Mouse (Mus musculus) kidney, adult 11 months (tissue): Measurements from ENCODE around the gene Coa3.

Experiments used
- DNase-seq: peaks from one replicate; pipeline ENCODE4 v3.0.0; 2022

The Coa3 gene

DNA sequence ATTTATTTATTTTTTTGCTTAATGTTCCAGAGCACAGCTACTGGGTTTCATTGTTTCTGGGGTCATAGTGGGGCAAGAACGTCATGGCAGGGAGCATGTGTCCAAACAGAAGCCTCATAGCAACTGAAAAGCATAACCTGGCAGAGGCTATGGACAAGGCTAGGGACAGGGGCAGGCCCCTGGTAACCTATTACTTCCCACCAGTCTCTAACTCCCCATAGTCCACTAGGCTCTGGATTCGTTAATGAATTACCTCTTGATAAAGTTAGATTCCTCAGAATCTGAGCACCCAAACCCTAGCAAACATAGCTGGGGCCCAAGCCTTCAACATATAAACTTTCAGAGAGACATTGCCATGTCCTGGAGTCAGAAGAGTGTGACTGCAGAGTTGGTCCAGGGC lies 27.9 kb downstream of the Coa3 start:
- peak; percentile 65 for DNase-seq

DNA sequence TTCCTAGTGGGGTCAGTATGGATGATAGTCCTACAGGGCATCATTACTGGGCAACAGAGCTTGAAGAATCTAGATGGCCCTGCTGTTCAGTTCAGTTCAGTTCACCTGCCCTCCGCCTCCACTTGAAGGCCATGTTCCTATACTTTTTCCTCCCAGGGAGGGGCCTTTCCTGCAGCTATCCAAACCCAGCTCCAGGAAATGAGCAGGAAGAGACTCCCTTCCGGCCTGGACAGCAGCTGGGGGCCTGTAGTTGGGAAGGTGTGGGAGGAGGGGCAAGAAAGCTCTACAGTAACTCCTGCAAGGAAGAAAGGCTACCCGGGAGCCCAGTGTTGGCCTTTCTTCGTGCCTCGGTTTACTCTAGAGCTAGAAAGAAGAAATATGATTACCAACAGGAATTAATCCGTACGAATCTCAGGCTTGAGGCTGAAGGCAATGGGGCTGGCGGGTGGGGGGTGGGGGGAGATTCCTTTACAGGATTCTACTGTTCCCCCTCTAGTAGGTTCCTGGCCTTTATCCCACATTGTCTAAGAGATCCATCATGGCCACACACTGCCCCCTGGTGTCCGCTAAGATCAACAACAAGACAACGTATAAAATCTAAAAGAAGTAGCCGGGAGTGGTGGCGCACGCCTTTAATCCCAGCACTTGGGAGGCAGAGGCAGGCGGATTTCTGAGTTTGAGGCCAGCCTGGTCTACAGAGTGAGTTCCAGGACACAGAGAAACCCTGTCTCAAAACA lies 30.5 kb downstream of the Coa3 start:
- peak; percentile 70 for DNase-seq

DNA sequence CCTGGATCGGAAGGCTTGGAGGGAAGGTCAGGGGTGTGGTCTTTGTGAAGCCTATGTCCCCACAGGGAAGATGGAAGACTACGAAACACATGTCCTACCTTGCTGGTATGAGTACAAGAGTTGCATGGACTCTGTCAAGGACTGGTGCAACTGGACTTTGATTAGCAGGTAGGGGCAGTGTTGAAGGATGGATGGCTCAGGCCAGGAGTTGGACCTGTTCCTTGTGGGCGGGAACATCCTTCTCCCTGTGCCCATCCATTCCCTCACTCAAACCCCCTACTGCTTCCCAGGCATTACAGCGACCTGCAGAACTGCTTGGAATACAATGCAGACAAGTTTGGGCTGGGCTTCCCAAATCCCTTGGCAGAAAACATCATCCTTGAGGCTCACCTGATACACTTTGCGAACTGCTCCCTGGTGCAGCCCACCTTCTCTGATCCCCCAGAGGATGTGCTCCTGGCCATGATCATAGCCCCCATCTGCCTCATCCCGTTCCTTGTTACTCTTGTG lies 31.3 kb downstream of the Coa3 start:
- DNase-seq: peak; percentile 70

DNA sequence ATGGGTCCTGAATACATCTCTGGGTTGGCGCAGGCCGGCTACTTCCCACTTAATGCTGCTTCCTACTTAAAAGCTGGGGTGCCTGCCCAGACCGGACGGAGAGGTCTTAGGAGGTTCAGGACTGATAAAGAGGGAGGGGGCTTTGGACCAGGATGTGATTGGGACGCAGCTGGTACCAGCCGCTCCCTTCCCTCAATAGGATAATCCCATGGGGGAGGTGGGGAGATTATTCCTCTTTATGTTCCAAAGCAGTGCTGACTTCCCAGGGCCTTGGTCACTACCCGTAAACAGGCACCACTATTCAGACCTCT lies 32.3 kb downstream of the Coa3 start:
- no peak for DNase-seq

DNA sequence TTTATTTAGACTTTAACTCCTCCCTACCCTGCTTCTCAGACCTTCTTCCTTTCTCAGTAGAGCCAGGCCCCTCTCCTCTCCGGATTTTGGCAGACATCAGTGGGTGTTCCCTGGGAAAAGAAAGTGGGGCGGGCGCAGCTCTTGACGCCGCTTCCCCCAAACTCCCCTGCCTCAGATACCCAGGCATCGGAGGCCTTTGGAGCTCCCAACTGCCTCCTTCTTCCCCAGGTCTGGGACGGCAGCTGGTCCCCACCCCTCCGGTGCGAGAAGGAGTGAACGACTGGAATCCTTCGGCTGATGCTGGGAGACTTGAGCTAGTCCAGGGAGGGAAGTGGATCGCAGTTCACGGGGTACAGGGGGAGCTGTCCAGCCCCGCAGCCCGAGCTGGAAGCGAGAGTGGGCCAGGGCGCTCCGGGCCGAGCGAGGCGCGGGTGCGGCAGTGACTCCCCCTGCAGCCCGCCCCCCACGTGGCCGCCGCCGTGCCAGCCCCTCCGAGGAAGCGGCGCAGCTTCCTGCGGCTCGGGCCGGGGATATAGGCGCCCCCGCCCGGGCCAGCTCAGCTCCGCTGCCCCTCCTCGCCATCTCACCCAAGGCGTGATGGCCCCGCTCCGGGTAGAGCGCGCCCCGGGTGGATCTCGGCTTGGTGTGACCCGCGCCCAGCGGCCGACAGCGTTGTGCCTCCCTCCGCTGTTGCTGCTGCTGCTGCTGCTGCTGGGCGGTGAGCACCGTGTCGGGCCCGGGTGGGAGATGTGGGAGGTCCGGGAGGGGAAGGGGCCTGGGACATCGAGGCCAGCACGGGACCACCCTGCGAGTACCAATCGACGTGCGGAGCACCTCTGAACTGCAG lies 32.8 kb downstream of the Coa3 start, which contains the start of gene Ramp2:
TSS of gene Ramp2 (plus strand) at position 174 of the 847 bp plus-strand sequence.
- DNase-seq: no peak

- DNase-seq: no peak
Observed at GRCm38 (mm10) chr11:101245071-101245470, 33.8 kb downstream of the Coa3 start.

GRCm38 (mm10) chr11:101238071-101238647 lies 40.8 kb downstream of the Coa3 start:
- DNase-seq: no peak

- DNase-seq: no peak
Observed at GRCm38 (mm10) chr11:101236782-101237181, 42.1 kb downstream of the Coa3 start.

- no peak for DNase-seq
Observed at GRCm38 (mm10) chr11:101235429-101235828, 43.5 kb downstream of the Coa3 start.

DNA sequence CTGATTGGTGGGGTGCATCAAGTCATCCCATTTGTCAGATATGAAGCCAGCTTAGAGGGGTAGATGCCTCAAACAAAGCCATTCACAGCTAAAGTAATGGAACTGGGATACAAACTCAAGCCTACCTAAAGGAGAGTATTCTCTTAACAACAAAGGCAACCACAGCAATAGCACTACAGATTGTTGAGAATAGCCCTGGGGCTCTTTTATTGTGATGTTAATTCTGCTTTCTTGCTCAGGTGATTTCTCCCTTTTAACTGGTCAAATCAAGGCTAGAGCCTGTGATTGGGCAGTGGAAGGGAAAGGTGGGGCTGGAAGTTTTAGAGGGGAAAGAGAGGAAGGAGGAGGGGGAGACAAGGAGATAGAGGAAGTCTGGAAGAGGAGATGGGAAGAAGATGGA lies 44.8 kb downstream of the Coa3 start:
- no peak for DNase-seq

- DNase-seq: no peak
Observed at GRCm38 (mm10) chr11:101233240-101233639, 45.7 kb downstream of the Coa3 start.

DNA sequence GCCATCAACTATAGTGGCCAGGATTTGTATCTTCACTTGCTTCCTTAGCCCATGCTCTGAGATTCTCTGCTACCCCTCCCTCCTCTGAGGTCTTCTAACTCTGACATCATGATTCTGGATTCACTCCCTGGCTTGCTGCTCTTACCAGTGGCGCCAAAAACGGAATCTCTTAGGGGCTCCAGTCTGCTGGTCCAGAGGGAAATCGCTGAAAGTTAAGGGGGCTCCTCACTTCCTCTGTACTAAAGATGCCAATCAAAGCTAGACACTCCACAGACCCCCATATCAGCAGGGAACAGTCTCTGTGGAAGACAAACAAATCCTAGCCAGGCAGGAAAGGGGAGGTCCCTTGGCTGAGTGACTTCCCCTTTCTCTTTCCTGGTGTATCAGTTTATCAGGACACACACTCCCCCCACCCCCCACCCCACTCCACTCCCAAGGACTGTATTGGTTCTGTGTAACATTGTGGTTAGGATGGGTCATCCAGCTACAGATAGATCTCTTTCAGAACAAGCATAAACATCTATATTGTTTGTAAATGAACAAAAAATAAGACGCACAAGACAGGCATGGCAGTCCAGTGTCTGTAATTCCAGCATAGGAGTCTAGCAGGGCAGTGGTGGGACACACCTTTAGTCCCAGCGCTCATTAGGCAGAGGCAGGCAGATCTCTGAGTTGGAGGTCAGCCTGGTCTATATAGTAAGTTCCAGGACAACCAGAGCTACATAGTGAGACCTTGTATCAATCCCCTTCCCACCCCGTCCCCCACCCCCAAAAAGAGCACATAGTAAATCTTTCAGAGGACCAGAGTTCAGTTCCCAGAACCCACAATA lies 46.7 kb downstream of the Coa3 start:
- DNase-seq: no peak

- DNase-seq: peak; percentile 79
Observed at GRCm38 (mm10) chr11:101230991-101231871, 47.7 kb downstream of the Coa3 start.

- no peak for DNase-seq
Observed at GRCm38 (mm10) chr11:101230526-101230925, 48.4 kb downstream of the Coa3 start.

DNA sequence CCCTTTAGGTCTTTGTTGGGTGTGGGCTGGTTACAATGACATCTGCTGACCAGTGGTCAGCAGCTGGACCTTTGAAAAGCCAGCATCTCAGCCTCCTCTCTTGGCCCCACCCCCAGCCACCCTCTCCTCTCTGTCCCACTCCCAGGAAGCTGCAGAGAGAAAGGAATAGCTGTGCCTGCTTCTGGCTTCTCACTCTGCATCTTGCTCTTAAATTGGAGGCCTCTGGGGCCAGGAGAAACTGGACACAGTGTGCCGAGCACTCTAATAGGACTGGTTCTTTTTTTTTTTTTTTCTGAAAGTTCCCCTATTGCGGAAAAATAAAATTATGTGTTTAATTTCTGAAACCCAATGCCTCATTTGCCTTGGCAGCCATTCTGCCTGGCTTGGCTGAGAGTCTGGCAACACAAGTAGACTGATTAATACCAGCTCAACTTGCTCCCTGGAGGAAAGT lies 48.8 kb downstream of the Coa3 start:
- DNase-seq: no peak

- no peak for DNase-seq
Observed at GRCm38 (mm10) chr11:101229361-101229900, 49.5 kb downstream of the Coa3 start.
